Mouse (Mus musculus) erythroblast, embryonic 14.5 days (primary cell): ENCODE measurements around the gene Slco2b1.

Experiments used
- GATA1 ChIP-seq: IDR thresholded peaks from 2 replicates; pipeline ENCODE4 v1.6.1; 2012; ENCODE audit warnings: low read length, inconsistent platforms, mixed read lengths
- TAL1 ChIP-seq: IDR thresholded peaks from 3 replicates; pipeline ENCODE4 v1.6.1; 2012; ENCODE audit warnings: low read length, inconsistent platforms, mixed read lengths

- TF ChIP-seq GATA1 (no peak), TAL1 (no peak)
Observed at GRCm38 (mm10) chr7:99626376-99627270, 84.5 kb downstream of the Slco2b1 start, which contains the start of gene Tpbgl.
